Mouse (Mus musculus) CH12.LX (cell line): ENCODE measurements around the gene Mkln1. TPM values are rescaled to one million over a fixed set of nuclear protein-coding genes. Genes with fewer than 3 reads are reported as not detected.

Experiments
- DNase-seq: peaks from one replicate; pipeline ENCODE4 v3.0.0-alpha.2; 2013; ENCODE audit errors: extremely low read depth
- H3K27ac ChIP-seq: 2 replicates; pipeline ENCODE4 v1.5.1; 2012; ENCODE audit warnings: low read depth, mild to moderate bottlenecking, control low read depth, moderate library complexity; ENCODE audit not compliant: insufficient read depth
- H3K27me3 ChIP-seq: replicated peaks from 2 replicates; pipeline ENCODE3; 2012; ENCODE audit warnings: inconsistent platforms
- H3K36me3 ChIP-seq, 2 experiments: replicated peaks in 1 of 2; 2 replicates each; pipeline versions ENCODE3 to v1.6.1; 2012; ENCODE audit warnings: inconsistent platforms in 1 of 2, low read length in 1 of 2, mild to moderate bottlenecking in 1 of 2, mixed read lengths in 1 of 2, moderate library complexity in 1 of 2; ENCODE audit not compliant: control insufficient read depth in 1 of 2, insufficient read depth in 1 of 2
- H3K4me1 ChIP-seq, 2 experiments: 2 replicates each; pipeline ENCODE4 v1.6.1; 2012; ENCODE audit warnings: inconsistent platforms in 1 of 2, moderate library complexity in 1 of 2; ENCODE audit not compliant: insufficient read depth in 2 of 2, control insufficient read depth in 1 of 2
- H3K4me2 ChIP-seq: 2 replicates; pipeline ENCODE4 v1.6.1; 2012; ENCODE audit warnings: low read depth, mild to moderate bottlenecking, control low read depth; ENCODE audit not compliant: poor library complexity, insufficient read depth, severe bottlenecking
- H3K4me3 ChIP-seq, 3 experiments: fragments of 150-350 bp in 1 of 3; sonication (generic) in 1 of 3; replicated peaks in 1 of 3; 2 replicates each; pipeline versions ENCODE3 to v1.5.1; 2011 to 2012; ENCODE audit warnings: low read depth in 2 of 3, low read length in 2 of 3, mild to moderate bottlenecking in 2 of 3, moderate library complexity in 2 of 3, control low read depth in 1 of 3, improper control_type of control experiment in 1 of 3, inconsistent platforms in 1 of 3, mixed read lengths in 1 of 3; ENCODE audit not compliant: poor library complexity in 1 of 3
- H3K79me2 ChIP-seq: replicated peaks from 2 replicates; pipeline ENCODE4 v1.6.1; 2012; ENCODE audit warnings: mild to moderate bottlenecking, moderate library complexity; ENCODE audit not compliant: control insufficient read depth, poor library complexity, insufficient read depth, severe bottlenecking; ENCODE audit errors: extremely low read depth
- H3K9ac ChIP-seq: 2 replicates; pipeline ENCODE4 v1.6.1; 2012; ENCODE audit warnings: low read depth, mild to moderate bottlenecking, control low read depth, moderate library complexity; ENCODE audit not compliant: insufficient read depth
- H3K9me3 ChIP-seq: replicated peaks from 2 replicates; pipeline ENCODE3; 2012; ENCODE audit warnings: low read length, inconsistent platforms, mixed read lengths
- BHLHE40 ChIP-seq: IDR thresholded peaks from 2 replicates; pipeline ENCODE4 v1.6.1; 2011; ENCODE audit warnings: mild to moderate bottlenecking, low read depth, low read length, improper control_type of control experiment
- CHD1 ChIP-seq: IDR thresholded peaks from 2 replicates; pipeline ENCODE4 v1.6.1; 2012; ENCODE audit warnings: low read depth, low read length, improper control_type of control experiment, inconsistent platforms
- ELF1 ChIP-seq: IDR thresholded peaks from 2 replicates; pipeline ENCODE4 v1.6.1; 2014; ENCODE audit warnings: low read depth, mild to moderate bottlenecking, inconsistent platforms, low read length, improper control_type of control experiment
- ETS1 ChIP-seq: conservative IDR thresholded peaks from 2 replicates; pipeline ENCODE4 v1.6.1; 2012; ENCODE audit warnings: low read depth, mild to moderate bottlenecking, inconsistent platforms, low read length, improper control_type of control experiment, moderate library complexity
- GABPA ChIP-seq: IDR thresholded peaks from 2 replicates; pipeline ENCODE4 v1.6.1; 2012; ENCODE audit warnings: low read depth, low read length, improper control_type of control experiment, inconsistent platforms; ENCODE audit not compliant: insufficient replicate concordance
- JUN ChIP-seq: IDR thresholded peaks from 2 replicates; pipeline ENCODE4 v1.6.1; 2011; ENCODE audit warnings: low read depth, mild to moderate bottlenecking, low read length, improper control_type of control experiment, moderate library complexity; ENCODE audit not compliant: insufficient read depth
- JUND ChIP-seq: conservative IDR thresholded peaks from 2 replicates; pipeline ENCODE4 v1.6.1; 2011; ENCODE audit warnings: low read depth, low read length, improper control_type of control experiment
- KAT2A ChIP-seq: IDR thresholded peaks from 2 replicates; pipeline ENCODE4 v1.6.1; 2012; ENCODE audit warnings: low read length, improper control_type of control experiment, inconsistent platforms; ENCODE audit not compliant: insufficient replicate concordance
- MAZ ChIP-seq: IDR thresholded peaks from 2 replicates; pipeline ENCODE4 v1.6.1; 2012; ENCODE audit warnings: low read depth, mild to moderate bottlenecking, inconsistent platforms, low read length, improper control_type of control experiment, moderate library complexity
- MEF2A ChIP-seq: IDR thresholded peaks from 2 replicates; pipeline ENCODE4 v1.6.1; 2014; ENCODE audit warnings: low read depth, mild to moderate bottlenecking, inconsistent platforms, low read length, improper control_type of control experiment, borderline replicate concordance
- MXI1 ChIP-seq: IDR thresholded peaks from 2 replicates; pipeline ENCODE4 v1.6.1; 2011; ENCODE audit warnings: mild to moderate bottlenecking, low read depth, low read length, improper control_type of control experiment
- NELFE ChIP-seq: IDR thresholded peaks from 2 replicates; pipeline ENCODE4 v1.6.1; 2011; ENCODE audit warnings: low read depth, low read length, improper control_type of control experiment
- POLR2AphosphoS2 ChIP-seq: IDR thresholded peaks from 2 replicates; pipeline ENCODE4 v1.6.1; 2011; ENCODE audit warnings: low read depth, low read length, improper control_type of control experiment
- SMC3 ChIP-seq: IDR thresholded peaks from 2 replicates; pipeline ENCODE4 v1.6.1; 2011; ENCODE audit warnings: low read depth, low read length, improper control_type of control experiment
- TBP ChIP-seq: conservative IDR thresholded peaks from 2 replicates; pipeline ENCODE4 v1.6.1; 2011; ENCODE audit warnings: low read depth, low read length, improper control_type of control experiment
- TCF12 ChIP-seq: IDR thresholded peaks from 2 replicates; pipeline ENCODE4 v1.6.1; 2014; ENCODE audit warnings: low read depth, mild to moderate bottlenecking, inconsistent platforms, low read length, improper control_type of control experiment
- USF1 ChIP-seq: IDR thresholded peaks from 2 replicates; pipeline ENCODE4 v1.6.1; 2014; ENCODE audit warnings: low read depth, mild to moderate bottlenecking, inconsistent platforms, low read length, improper control_type of control experiment
- USF2 ChIP-seq: conservative IDR thresholded peaks from 2 replicates; pipeline ENCODE4 v1.6.1; 2011; ENCODE audit warnings: low read depth, low read length, improper control_type of control experiment
- ZKSCAN1 ChIP-seq: IDR thresholded peaks from 2 replicates; pipeline ENCODE4 v1.6.1; 2012; ENCODE audit warnings: low read depth, inconsistent platforms, low read length, improper control_type of control experiment, borderline replicate concordance
- ZMIZ1 ChIP-seq: IDR thresholded peaks from 2 replicates; pipeline ENCODE4 v1.6.1; 2012; ENCODE audit warnings: low read depth, mild to moderate bottlenecking, inconsistent platforms, low read length, improper control_type of control experiment
- ZNF384 ChIP-seq: IDR thresholded peaks from 2 replicates; pipeline ENCODE4 v1.6.1; 2012; ENCODE audit warnings: low read depth, low read length, improper control_type of control experiment, inconsistent platforms
- dilution Hi-C: fragments of 300-500 bp; cut with MboI; formaldehyde crosslinking; loops from 2 replicates; pipeline ENCODE4 v1.14.3; 2020; ENCODE audit warnings: low sequenced_read_pairs; ENCODE audit not compliant: extremely low pct_unique_long_range_greater_than_20kb, extremely low pct_ligation_motif_present
- in situ Hi-C: fragments of 300-500 bp; cut with MboI; formaldehyde crosslinking; loops from 3 replicates; pipeline ENCODE4 v1.14.3; 2019; ENCODE audit warnings: low sequenced_read_pairs, low pct_ligation_motif_present, low pct_unique_long_range_greater_than_20kb, mixed read lengths
- polyA plus RNA-seq: library from polyadenylated mRNA; unstranded; fragments of >175 nt; gene quantifications from 2 replicates; pipeline ENCODE4 v1.2.1, GENCODE M21; 2012; ENCODE audit warnings: low read depth; ENCODE audit not compliant: insufficient read length
- total RNA-seq, 2 experiments: library from RNA; depleted of rRNA; stranded (reverse); fragments of 300-350 nt in 1 of 2; fragments of >200 nt in 1 of 2; gene quantifications; 2 replicates each; pipeline ENCODE4 v1.2.3; 2012 to 2014

Mkln1 gene
- total and polyA plus RNA-seq, 3 experiments, result 79.6 to 127 (median 115) TPM

DNA sequence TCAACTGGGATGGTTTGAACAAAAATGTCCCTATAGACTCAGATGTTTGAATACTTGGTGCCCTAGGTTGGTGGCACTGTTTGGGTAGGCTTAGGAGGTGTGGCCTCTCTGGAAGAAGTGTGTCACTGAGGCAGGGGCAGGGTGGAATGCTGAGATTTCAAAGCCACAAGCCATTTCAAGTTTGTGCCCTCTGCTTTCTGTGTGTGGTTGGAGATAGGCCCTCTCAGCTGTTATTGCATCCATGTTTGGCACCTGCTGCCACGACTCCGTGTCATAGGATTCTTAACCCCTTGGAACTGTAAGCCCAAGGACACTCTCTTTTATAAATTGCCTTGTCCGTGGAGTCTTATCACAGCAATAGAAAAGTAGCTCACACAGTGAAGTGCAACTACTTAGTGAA is 34.1 kb upstream of the Mkln1 start:
- DNase-seq, result no peak
- Histone ChIP-seq H3K4me1 (peaks cover 0 to 18% of the 10 kb centered on the region in 2 experiments; a peak in 3 of 4 replicates), H3K9ac (no peak overlapping the region), H3K4me2 (no peak overlapping the region), H3K79me2 (no peaks in the 10 kb centered on the region), H3K27ac (no peak overlapping the region), H3K4me3 (no peak overlapping the region), H3K27me3 (no peaks in the 10 kb centered on the region), H3K9me3 (peaks cover 3% of the 10 kb centered on the region), H3K36me3 (no peaks in the 10 kb centered on the region)
- dilution Hi-C loops, result no loop called here
- in situ Hi-C loops, result no loop called here
- TF ChIP-seq BHLHE40, result no peak
- no peak for TF ChIP-seq ETS1
- TF ChIP-seq GABPA, result no peak
- no peak for TF ChIP-seq MXI1
- TF ChIP-seq CHD1, result no peak
- no peak for TF ChIP-seq NELFE
- no peak for TF ChIP-seq POLR2AphosphoS2
- no peak for TF ChIP-seq KAT2A
- no peak for TF ChIP-seq ZNF384
- TF ChIP-seq MAZ, result no peak
- no peak for TF ChIP-seq TCF12
- no peak for TF ChIP-seq USF1
- TF ChIP-seq ZMIZ1, result no peak
- TF ChIP-seq TBP, result no peak
- no peak for TF ChIP-seq JUN
- no peak for TF ChIP-seq SMC3
- no peak for TF ChIP-seq MEF2A
- no peak for TF ChIP-seq ELF1
- no peak for TF ChIP-seq USF2
- TF ChIP-seq, all 38 proteins: peak for 0

DNA sequence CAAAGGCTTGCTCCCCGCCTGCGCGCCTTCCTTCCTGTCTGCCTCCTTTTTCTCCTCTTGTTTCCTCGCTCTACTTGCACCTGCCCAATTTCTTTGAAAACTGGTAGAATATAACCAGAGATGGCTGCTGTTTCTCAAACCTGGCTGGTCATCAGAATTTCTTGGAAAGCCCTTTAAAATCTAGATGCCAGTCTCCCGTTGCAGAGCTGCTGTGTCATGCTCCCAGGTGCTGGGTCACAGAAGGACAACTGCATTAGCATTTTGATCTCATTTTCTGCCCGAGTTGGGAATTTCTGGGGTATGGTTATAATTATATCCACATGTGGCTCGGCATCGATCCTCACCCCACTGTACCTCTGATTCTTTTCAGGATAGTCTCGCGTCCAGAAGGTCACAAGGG is 30.6 kb upstream of the Mkln1 start:
- in situ Hi-C loops (no loop called here), dilution Hi-C loops (no loop called here)
- Histone ChIP-seq H3K9me3 (peaks cover 3% of the 10 kb centered on the region), H3K27me3 (no peaks in the 10 kb centered on the region), H3K36me3 (no peaks in the 10 kb centered on the region), H3K79me2 (no peaks in the 10 kb centered on the region), H3K9ac (no peak overlapping the region), H3K4me2 (no peak overlapping the region), H3K27ac (no peak overlapping the region), H3K4me1 (peaks cover 0 to 10% of the 10 kb centered on the region in 2 experiments; a peak in 1 of 4 replicates), H3K4me3 (no peak overlapping the region)
- TF ChIP-seq JUND (no peak), ZKSCAN1 (no peak), SMC3 (no peak)
- DNase-seq, result no peak
